Mouse (Mus musculus) lung, adult 2 months (tissue): ENCODE data around the gene Tmem94. TPM values are rescaled to one million over a fixed set of nuclear protein-coding genes. Genes with fewer than 3 reads are reported as not detected.

Experiments used
- DNase-seq: peaks from one replicate; pipeline ENCODE4 v3.0.0; 2022
- H3K4me1 ChIP-seq: fragments of 200-500 bp; 2 replicates; pipeline ENCODE4 v1.6.1; 2011; ENCODE audit warnings: low read length; ENCODE audit not compliant: control insufficient read depth, insufficient read depth
- H3K4me3 ChIP-seq: fragments of 200-500 bp; replicated peaks from 2 replicates; pipeline ENCODE3; 2011; ENCODE audit warnings: low read depth, mild to moderate bottlenecking, control low read depth, low read length; ENCODE audit errors: extremely low read depth
- CTCF ChIP-seq: fragments of 200-500 bp; IDR thresholded peaks from 2 replicates; pipeline ENCODE4 v1.5.1; 2011; ENCODE audit warnings: mild to moderate bottlenecking, low read length, control low read depth; ENCODE audit not compliant: insufficient read depth
- POLR2A ChIP-seq: fragments of 200-500 bp; IDR thresholded peaks from 2 replicates; pipeline ENCODE4 v1.6.1; 2011; ENCODE audit warnings: low read depth, mild to moderate bottlenecking, control low read depth, low read length, borderline replicate concordance; ENCODE audit errors: extremely low read depth
- WGBS: fragments of 180-500 bp; shearing (Covaris S2); methylation state at CpG from one replicate; pipeline ENCODE4 v1.1.7; 2018; 5-methylcytosine and 5-hydroxymethylcytosine counted together
- polyA plus RNA-seq: library from polyadenylated mRNA; depleted of rRNA; stranded (reverse); fragments of >200 nt; gene quantifications from 2 replicates; pipeline ENCODE4 v1.2.3, GENCODE M21; 2012

Tmem94 gene
- polyA plus RNA-seq, 1 experiment = 107 TPM

DNA sequence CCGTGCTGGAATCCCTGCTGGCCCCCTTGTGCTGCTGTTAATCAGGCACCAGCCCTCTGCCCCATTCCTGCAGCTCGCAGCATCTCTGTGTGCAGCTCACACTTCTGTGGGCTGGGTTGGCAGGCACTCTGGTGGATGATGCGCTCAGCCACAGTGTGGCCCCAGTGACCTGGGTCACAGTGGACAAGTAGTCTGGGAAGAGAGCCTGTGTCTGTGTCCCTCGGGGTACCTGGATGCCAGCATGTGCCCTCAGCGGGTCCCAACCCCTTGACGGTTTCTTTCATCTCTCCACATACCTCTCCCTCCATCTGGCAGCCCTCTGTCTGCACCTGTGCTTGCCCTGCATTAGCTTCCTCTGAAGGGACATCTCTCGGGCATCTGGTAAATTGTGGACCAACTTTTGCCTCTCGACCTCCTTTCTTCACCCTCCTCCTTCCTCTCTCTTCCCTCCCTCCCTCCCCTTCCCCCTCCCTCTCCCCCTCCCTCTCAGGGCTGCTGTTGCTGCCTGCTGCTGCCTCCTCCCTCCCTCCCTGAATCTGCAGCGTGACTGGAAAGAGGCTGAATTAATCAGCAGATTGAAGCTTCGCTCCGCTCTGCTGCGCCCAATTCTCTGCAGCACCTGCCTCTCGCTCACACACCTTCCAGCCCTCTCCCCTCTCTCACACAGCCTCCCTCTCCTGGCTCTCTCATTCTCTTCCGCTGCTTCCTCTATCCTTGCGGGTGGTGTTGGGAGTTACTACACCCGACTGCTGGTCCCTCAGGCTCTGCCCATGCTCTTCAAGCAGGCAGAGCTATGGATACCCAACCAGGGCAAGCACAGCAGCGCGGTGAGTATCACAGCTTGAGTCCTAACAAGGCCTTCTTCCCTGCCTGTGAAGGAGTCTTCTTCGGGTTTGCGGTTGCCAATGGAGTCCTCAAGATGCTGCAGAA, 15.2 kb downstream of the Tmem94 start:
- WGBS = 47% methylated on average over 20 of the region's 20 CpGs
- TF ChIP-seq POLR2A = no peak
- TF ChIP-seq CTCF = no peak
- DNase-seq = no peak
- Histone ChIP-seq H3K4me1 (peaks cover 27% of the 10 kb centered on the region), H3K4me3 (no peak overlapping the region)

DNA sequence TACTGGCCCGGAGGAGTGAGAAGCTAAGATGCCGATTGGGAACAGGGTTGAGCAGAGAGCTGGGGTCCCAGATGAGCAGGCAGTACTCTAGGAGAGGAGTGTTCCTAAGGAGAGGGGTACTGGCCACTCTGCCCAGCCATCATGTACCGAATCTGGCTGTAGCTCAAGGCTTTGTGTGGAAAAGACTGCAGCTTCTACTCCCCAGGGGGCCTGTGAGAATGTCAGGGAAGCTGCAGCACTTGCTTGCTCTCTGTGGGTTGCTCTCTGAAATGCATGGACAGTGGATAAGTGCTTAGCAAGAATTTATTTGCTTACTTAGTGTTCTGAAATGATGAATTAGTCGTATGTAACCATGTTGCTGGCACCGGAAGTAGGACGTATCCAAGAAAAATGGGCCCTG, 21.2 kb downstream of the Tmem94 start:
- no peak for DNase-seq
- H3K4me1 ChIP-seq = no peaks in the 10 kb centered on the region
- H3K4me3 ChIP-seq = no peak overlapping the region
- TF ChIP-seq CTCF (no peak), POLR2A (no peak)
- WGBS = 65% methylated on average over 6 of the region's 6 CpGs

DNA sequence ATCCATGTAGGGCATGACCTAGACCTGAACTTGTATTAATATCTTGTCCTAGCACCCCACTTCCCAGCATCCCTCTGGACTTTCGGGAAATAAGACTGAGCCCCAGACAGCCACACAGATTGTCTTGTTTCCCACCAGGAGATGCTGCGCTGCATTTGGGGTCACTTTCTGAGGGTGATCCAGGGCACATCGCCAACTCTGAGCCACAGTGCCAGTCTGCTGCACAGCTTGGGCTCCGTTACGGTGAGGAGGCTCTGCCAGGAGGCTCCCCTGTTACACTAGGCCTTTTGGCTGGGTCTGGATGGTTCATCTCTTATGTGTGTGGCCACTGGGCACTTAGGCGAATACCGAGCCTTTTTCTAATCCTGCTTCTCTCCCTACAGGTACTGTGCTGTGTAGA, 24.6 kb downstream of the Tmem94 start:
- no peak for DNase-seq
- WGBS = 94% methylated on average over 7 of the region's 7 CpGs
- TF ChIP-seq POLR2A = no peak
- TF ChIP-seq CTCF = no peak
- H3K4me1 ChIP-seq = no peaks in the 10 kb centered on the region
- H3K4me3 ChIP-seq = no peak overlapping the region

DNA sequence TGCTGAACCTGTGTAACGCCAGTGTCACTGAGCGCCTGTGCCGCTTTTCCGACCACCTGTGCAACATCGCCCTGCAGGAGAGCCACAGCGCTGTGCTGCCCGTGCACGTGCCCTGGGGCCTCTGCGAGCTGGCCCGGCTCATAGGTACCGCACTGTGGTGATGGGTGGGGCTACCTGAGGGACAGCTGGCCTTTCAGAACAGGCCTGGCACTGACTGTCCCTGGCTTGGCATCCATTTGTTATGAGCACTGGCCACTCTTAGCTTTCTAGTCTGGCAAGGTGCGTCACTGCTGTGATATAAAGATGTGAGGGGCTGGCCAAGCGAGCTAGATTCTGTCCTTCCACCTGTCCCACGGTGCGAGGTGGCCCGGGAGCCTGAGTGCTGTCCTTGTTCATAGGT, 26.7 kb downstream of the Tmem94 start:
- no peak overlapping the region for H3K4me3 ChIP-seq
- no peaks in the 10 kb centered on the region for H3K4me1 ChIP-seq
- TF ChIP-seq CTCF (no peak), POLR2A (no peak)
- WGBS = 95% methylated on average over 16 of the region's 16 CpGs
- DNase-seq = no peak

DNA sequence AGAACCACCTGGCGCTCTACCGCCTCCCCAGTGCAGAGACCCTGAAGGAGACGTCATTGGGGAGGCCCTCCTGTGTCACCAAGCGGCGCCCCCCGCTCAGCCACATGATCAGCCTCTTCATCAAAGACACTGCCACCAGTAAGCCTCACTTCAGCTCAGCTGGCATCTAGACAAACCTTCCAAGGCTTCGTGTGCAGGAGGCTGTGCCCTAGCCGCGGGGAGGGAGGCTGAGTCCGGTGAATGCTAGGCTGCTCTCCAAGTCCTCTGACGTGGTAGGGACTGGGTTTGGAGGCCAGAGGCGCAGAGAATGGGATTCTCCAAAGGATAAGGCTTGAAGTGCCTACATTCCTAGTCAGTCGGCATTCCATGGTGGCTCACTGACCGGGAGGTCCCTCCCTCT, 27.1 kb downstream of the Tmem94 start:
- 86% methylated on average over 14 of the region's 14 CpGs for WGBS
- Histone ChIP-seq H3K4me1 (no peaks in the 10 kb centered on the region), H3K4me3 (no peak overlapping the region)
- DNase-seq = no peak
- TF ChIP-seq CTCF (no peak), POLR2A (no peak)

DNA sequence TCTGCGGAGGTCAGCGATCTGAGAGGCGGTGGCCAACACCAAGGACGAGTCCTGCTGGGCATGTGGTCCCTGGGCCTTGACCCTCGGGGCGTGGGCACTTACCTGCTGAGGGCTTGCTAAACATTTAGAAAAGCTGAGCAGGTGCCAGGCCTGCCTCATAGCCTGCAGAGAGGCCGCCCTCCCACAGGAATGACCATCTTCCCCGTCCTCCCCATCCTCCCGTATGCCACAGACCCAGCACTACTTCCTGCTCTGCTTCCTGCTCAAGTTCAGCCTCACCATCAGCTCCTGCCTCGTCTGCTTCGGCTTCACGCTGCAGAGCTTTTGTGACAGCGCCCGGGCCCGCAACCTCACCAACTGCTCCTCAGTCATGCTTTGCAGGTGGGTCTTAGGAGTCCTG, 31.7 kb downstream of the Tmem94 start:
- H3K4me1 ChIP-seq = no peaks in the 10 kb centered on the region
- DNase-seq = no peak
- H3K4me3 ChIP-seq = no peak overlapping the region
- TF ChIP-seq CTCF = no peak
- WGBS = 49% methylated on average over 15 of the region's 15 CpGs

DNA sequence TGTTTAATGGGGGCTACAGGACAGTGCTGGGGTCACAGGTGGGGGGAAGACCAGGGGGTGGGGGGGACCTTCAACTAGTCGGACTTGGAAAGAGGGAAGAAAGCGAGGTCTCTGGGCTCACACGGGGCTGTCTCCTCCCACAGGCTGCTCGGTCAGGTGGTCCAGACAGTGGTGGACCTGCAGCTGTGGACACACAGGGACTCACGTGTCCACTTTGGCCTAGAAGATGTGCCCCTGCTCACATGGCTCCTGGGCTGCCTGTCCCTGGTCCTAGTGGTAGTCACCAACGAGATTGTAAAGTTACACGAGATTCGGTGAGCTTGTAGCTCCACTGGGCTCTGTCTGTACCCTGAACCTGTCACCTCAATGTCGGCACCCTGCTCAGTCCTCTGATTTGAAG, 32.4 kb downstream of the Tmem94 start:
- TF ChIP-seq POLR2A (peak; percentile 16; the same call in 1 of the 2 replicates), CTCF (no peak)
- H3K4me3 ChIP-seq = no peak overlapping the region
- no peak for DNase-seq
- WGBS = 64% methylated on average over 9 of the region's 9 CpGs
- H3K4me1 ChIP-seq = no peaks in the 10 kb centered on the region

DNA sequence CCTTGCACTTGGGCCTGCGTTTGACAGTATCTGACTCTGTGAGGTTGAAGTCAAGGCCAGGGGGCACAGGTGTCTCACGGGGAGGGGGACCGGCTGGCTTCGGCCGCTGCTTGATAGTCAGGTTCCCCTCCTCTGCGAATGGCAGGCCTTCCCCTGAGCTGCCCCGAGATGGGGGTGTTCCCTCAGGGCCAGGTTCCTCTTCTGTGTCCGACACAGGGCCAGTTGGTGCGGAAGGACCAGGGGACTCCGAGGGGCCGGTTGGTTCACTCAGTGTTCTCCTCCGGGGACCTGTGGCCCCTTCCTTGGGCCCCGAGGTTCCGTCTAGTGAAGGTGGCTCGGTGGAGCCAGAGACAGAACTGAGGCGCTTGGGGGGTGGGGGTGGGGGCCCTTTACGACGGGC, 35.7 kb downstream of the Tmem94 start:
- no peak for TF ChIP-seq CTCF
- no peak overlapping the region for H3K4me3 ChIP-seq
- no peak for DNase-seq
- 87% methylated on average over 18 of the region's 18 CpGs for WGBS
- H3K4me1 ChIP-seq = peaks cover 5% of the 10 kb centered on the region

DNA sequence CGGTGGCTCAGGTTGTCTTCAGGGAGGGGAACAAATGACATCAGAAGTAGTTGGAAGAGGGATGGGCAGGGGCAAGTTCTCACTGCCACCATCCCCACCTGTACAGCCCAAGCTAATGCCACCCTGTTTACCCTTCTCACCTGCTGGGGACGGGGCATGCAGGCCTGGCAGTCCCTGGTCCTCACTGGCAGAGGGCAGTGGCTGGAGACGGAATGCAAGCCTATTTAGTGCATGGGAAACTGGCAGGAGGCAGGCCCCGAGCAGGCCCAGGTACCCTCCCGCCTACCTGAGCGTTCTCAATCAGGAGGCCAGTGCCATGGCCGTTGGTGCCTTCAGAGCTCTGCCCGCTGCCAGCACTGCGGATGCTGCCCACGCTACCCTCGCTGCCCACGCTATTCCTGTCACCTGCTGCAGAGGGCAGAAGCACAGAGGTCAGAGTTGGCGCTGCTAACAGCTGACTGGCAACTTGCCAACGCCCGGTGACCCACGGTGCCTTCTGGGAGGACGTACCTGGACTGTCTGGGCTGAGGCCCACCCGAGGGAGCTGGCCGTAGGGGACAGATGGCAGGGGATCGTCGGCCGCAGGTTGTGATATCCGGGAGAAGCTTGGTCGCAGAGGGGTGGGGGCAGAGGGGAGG, 38.0 kb downstream of the Tmem94 start:
- 80% methylated on average over 24 of the region's 24 CpGs for WGBS
- no peak for TF ChIP-seq POLR2A
- no peak for TF ChIP-seq CTCF
- no peak for DNase-seq
- H3K4me3 ChIP-seq = no peak overlapping the region
- peaks cover 19% of the 10 kb centered on the region for H3K4me1 ChIP-seq

DNA sequence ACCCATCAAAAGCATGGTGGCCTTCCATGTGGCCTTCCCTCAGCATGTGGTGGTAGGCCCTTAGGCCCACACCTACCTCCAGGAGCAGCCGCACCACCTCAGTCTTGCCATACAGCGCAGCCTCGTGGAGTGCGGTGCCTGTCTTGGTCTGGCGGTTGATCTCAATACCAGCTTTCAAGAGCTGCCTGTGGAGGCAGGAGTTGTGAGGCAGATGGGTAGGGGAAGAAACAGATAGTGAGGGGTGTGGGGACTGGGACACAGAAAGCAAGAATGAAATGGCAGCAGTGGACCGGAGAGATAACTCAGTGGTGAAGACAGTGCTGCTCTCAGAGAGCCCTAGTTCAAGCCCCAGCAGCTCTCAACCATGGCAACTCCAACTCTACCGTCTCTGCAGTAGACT, 39.8 kb downstream of the Tmem94 start:
- H3K4me1 ChIP-seq = peaks cover 24% of the 10 kb centered on the region
- 92% methylated on average over 7 of the region's 7 CpGs for WGBS
- H3K4me3 ChIP-seq = no peak overlapping the region
- TF ChIP-seq CTCF (no peak), POLR2A (no peak)
- DNase-seq = no peak
